Mouse (Mus musculus) thymus, adult 2 months (tissue): Measurements from ENCODE around the gene Sp100.

ENCODE experiments used
- CTCF ChIP-seq: fragments of 200-500 bp; IDR thresholded peaks from 2 replicates; pipeline ENCODE4 v1.5.1; 2012; ENCODE audit warnings: mild to moderate bottlenecking, control low read depth, low read length, moderate library complexity, borderline replicate concordance; ENCODE audit not compliant: control insufficient read depth, poor library complexity, insufficient read depth; ENCODE audit errors: extremely low read depth
- POLR2A ChIP-seq: fragments of 200-500 bp; IDR thresholded peaks from 2 replicates; pipeline ENCODE4 v1.6.1; 2012; ENCODE audit warnings: mild to moderate bottlenecking, low read length, control low read depth, moderate library complexity; ENCODE audit not compliant: control insufficient read depth, poor library complexity, insufficient read depth; ENCODE audit errors: extremely low read depth

DNA sequence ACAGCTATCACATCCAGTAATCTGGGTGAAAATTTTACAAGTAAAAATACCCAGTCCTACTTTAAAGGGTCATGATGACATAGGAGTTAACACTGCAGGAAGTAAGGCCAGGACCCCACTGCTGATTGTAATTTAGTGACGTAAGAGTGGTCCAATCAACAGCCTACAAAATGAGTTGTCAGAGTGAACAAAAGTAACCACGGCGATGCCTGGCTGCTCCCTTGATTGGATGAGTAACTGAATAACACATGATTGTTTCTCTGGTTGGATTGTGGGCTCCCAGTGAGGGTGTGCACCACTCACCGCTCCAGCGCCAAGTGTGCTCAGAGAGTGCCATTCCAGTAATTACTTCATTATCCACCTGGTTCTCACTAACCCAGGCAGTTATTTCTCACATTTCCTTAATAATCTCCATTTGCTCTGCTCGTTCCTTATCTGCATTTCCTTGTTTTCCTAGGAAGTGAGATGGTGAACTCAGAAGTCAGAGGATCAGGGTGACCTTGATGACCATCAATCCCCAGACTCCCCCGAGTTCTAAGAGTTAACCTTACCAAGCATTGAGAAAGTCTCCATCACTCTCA, 66.7 kb downstream of the Sp100 start:
- TF ChIP-seq CTCF, result no peak
- TF ChIP-seq POLR2A, result no peak
